Mouse (Mus musculus) forebrain, embryonic 10.5 days (tissue): ENCODE results near the gene Ikzf1. TPM values are rescaled to one million over a fixed set of nuclear protein-coding genes. Genes with fewer than 3 reads are reported as not detected.

Source experiments
- DNase-seq: peaks from one replicate; pipeline ENCODE4 v3.0.0-alpha.2; 2017; ENCODE audit warnings: low spot score; ENCODE audit errors: extremely low spot score
- H3K27ac ChIP-seq: fragments of 300-500 bp; sonication (generic); 2 replicates; pipeline ENCODE4 v1.5.1; 2016; ENCODE audit warnings: mild to moderate bottlenecking
- H3K27me3 ChIP-seq: fragments of 300-500 bp; sonication (generic); 2 replicates; pipeline ENCODE4 v1.6.1; 2016; ENCODE audit warnings: mild to moderate bottlenecking; ENCODE audit not compliant: poor library complexity, severe bottlenecking
- H3K36me3 ChIP-seq: fragments of 300-500 bp; sonication (generic); replicated peaks from 2 replicates; pipeline ENCODE4 v1.6.1; 2016; ENCODE audit warnings: mild to moderate bottlenecking, moderate library complexity
- H3K4me1 ChIP-seq: fragments of 300-500 bp; sonication (generic); 2 replicates; pipeline ENCODE4 v1.6.1; 2016
- H3K4me3 ChIP-seq: fragments of 300-500 bp; sonication (generic); 2 replicates; pipeline ENCODE4 v1.5.1; 2016; ENCODE audit warnings: mild to moderate bottlenecking, moderate library complexity
- H3K9me3 ChIP-seq: fragments of 300-500 bp; sonication (generic); 2 replicates; pipeline ENCODE4 v1.6.1; 2016; ENCODE audit warnings: mild to moderate bottlenecking, moderate library complexity
- WGBS: fragments of 180-500 bp; shearing (Covaris S2); methylation state at CpG from one replicate; pipeline ENCODE4 v1.1.7; 2016; 5-methylcytosine and 5-hydroxymethylcytosine counted together
- polyA plus RNA-seq: library from polyadenylated mRNA; unstranded; fragments of >200 nt; fragmentation: Nextera tagmentation; extraction: Ambion mirVana; gene quantifications from 2 replicates; pipeline ENCODE4 v1.2.1, GENCODE M21; 2016

The Ikzf1 gene
- polyA plus RNA-seq, 1 experiment from 2014 or later, result 4.2 TPM

- H3K4me1 ChIP-seq, result no peaks in the 10 kb centered on the region
- H3K36me3 ChIP-seq, result no peaks in the 10 kb centered on the region
- DNase-seq, result no peak
- H3K27me3 ChIP-seq, result no peaks in the 10 kb centered on the region
- no peak overlapping the region for H3K4me3 ChIP-seq
- WGBS, result 93% methylated on average over 7 of the region's 7 CpGs
- H3K9me3 ChIP-seq, result no peaks in the 10 kb centered on the region
- H3K27ac ChIP-seq, result no peak overlapping the region
Observed at GRCm38 (mm10) chr11:11677165-11677564, 7.6 kb upstream of the Ikzf1 start.

- H3K36me3 ChIP-seq, result no peaks in the 10 kb centered on the region
- peaks cover 17% of the 10 kb centered on the region for H3K27me3 ChIP-seq
- H3K4me1 ChIP-seq, result no peaks in the 10 kb centered on the region
- no peaks in the 10 kb centered on the region for H3K9me3 ChIP-seq
- no peak overlapping the region for H3K27ac ChIP-seq
- DNase-seq, result no peak
- WGBS, result 80% methylated on average over 6 of the region's 6 CpGs
- no peak overlapping the region for H3K4me3 ChIP-seq
Observed at GRCm38 (mm10) chr11:11678972-11679371, 5.8 kb upstream of the Ikzf1 start.

GRCm38 (mm10) chr11:11684056-11684929 lies 510 bp upstream of the Ikzf1 start:
- H3K4me1 ChIP-seq, result peaks cover 21% of the 10 kb centered on the region
- 0 out of 2 replicates have a peak overlapping the region, but pooled peaks have one; percentile 85 for H3K27ac ChIP-seq
- peaks cover 68% of the 10 kb centered on the region for H3K27me3 ChIP-seq
- H3K36me3 ChIP-seq, result no peaks in the 10 kb centered on the region
- peak overlapping the region; percentile 77 for H3K4me3 ChIP-seq
- DNase-seq, result no peak
- no peaks in the 10 kb centered on the region for H3K9me3 ChIP-seq
- 56% methylated on average over 9 of the region's 9 CpGs for WGBS

- H3K27ac ChIP-seq, result peak overlapping the region; percentile 85
Observed at GRCm38 (mm10) chr11:11685853-11686395, 1.1 kb downstream of the Ikzf1 start.

GRCm38 (mm10) chr11:11686569-11687051 lies 1.8 kb downstream of the Ikzf1 start:
- Histone ChIP-seq H3K4me3 (peak overlapping the region; percentile 77), H3K4me1 (peaks cover 21% of the 10 kb centered on the region), H3K27ac (peak overlapping the region; percentile 85; the same call in 1 of the 2 replicates), H3K36me3 (no peaks in the 10 kb centered on the region), H3K27me3 (peaks cover 74% of the 10 kb centered on the region), H3K9me3 (no peaks in the 10 kb centered on the region)
- DNase-seq, result no peak
- 12% methylated on average over 16 of the region's 16 CpGs for WGBS

More at GRCm38 (mm10) chr11:11685853-11686395, 1.1 kb downstream of the Ikzf1 start:
- peak; percentile 59 for DNase-seq
- under 1% methylated on average over 65 of the region's 66 CpGs for WGBS
- Histone ChIP-seq H3K4me1 (peaks cover 21% of the 10 kb centered on the region), H3K36me3 (no peaks in the 10 kb centered on the region), H3K4me3 (peak overlapping the region; percentile 77), H3K9me3 (no peaks in the 10 kb centered on the region), H3K27me3 (peaks cover 74% of the 10 kb centered on the region)

- no peak for DNase-seq
- Histone ChIP-seq H3K4me3 (no peak overlapping the region), H3K9me3 (no peaks in the 10 kb centered on the region), H3K36me3 (no peaks in the 10 kb centered on the region), H3K4me1 (peaks cover 21% of the 10 kb centered on the region), H3K27me3 (peaks cover 70% of the 10 kb centered on the region), H3K27ac (no peak overlapping the region)
- 93% methylated on average over 8 of the region's 8 CpGs for WGBS
Observed at GRCm38 (mm10) chr11:11687551-11688185, 2.9 kb downstream of the Ikzf1 start.

GRCm38 (mm10) chr11:11688766-11689330 lies 4.0 kb downstream of the Ikzf1 start:
- Histone ChIP-seq H3K36me3 (no peaks in the 10 kb centered on the region), H3K4me3 (no peak overlapping the region), H3K27me3 (peaks cover 58% of the 10 kb centered on the region), H3K4me1 (peaks cover 21% of the 10 kb centered on the region), H3K9me3 (no peaks in the 10 kb centered on the region), H3K27ac (no peak overlapping the region)
- WGBS, result 87% methylated on average over 6 of the region's 6 CpGs
- no peak for DNase-seq

GRCm38 (mm10) chr11:11689701-11690058 lies 4.9 kb downstream of the Ikzf1 start:
- Histone ChIP-seq H3K4me1 (peaks cover 21% of the 10 kb centered on the region), H3K27me3 (peaks cover 50% of the 10 kb centered on the region), H3K36me3 (no peaks in the 10 kb centered on the region), H3K4me3 (no peak overlapping the region), H3K27ac (no peak overlapping the region), H3K9me3 (no peaks in the 10 kb centered on the region)
- no peak for DNase-seq

GRCm38 (mm10) chr11:11690059-11690844 lies 5.4 kb downstream of the Ikzf1 start:
- Histone ChIP-seq H3K27me3 (peaks cover 44% of the 10 kb centered on the region), H3K36me3 (no peaks in the 10 kb centered on the region), H3K4me3 (no peak overlapping the region), H3K27ac (no peak overlapping the region), H3K9me3 (no peaks in the 10 kb centered on the region), H3K4me1 (peaks cover 15% of the 10 kb centered on the region)
- DNase-seq, result no peak
- WGBS, result 82% methylated on average over 11 of the region's 11 CpGs

- Histone ChIP-seq H3K4me1 (peaks cover 12% of the 10 kb centered on the region), H3K36me3 (no peaks in the 10 kb centered on the region), H3K27ac (no peak overlapping the region), H3K27me3 (peaks cover 40% of the 10 kb centered on the region), H3K4me3 (no peak overlapping the region), H3K9me3 (no peaks in the 10 kb centered on the region)
- no peak for DNase-seq
- 95% methylated on average over 8 of the region's 8 CpGs for WGBS
Observed at GRCm38 (mm10) chr11:11690845-11691196, 6.0 kb downstream of the Ikzf1 start.

GRCm38 (mm10) chr11:11691324-11692058 lies 6.7 kb downstream of the Ikzf1 start:
- DNase-seq, result no peak
- Histone ChIP-seq H3K36me3 (no peaks in the 10 kb centered on the region), H3K4me3 (no peak overlapping the region), H3K27me3 (peaks cover 33% of the 10 kb centered on the region), H3K9me3 (no peaks in the 10 kb centered on the region), H3K4me1 (peaks cover 6% of the 10 kb centered on the region; the same call in 1 of the 2 replicates), H3K27ac (no peak overlapping the region)
- WGBS, result 91% methylated on average over 14 of the region's 14 CpGs
